In genomic region chr4:41349199-41349591, GRCm38 (mm10) we compare ENCODE assay signal across 8 mouse cellular contexts. TPM values are rescaled to one million over a fixed set of nuclear protein-coding genes. Genes with fewer than 3 reads are reported as not detected.
A peak's percentile ranks its signal among the peaks of the same experiment; 100 is the strongest.
DNase-seq lines count a peak whose midpoint lies in the region; ATAC-seq and TF ChIP-seq lines count a peak whose summit lies in the region.

No protein-coding gene starts in this region.

- no peak overlapping the region for H3K27ac ChIP-seq in cortical plate, adult 2 months (ENCODE audit: insufficient read depth, low read length)
- peak overlapping the region; percentile 96 for H3K27ac ChIP-seq in hindbrain, embryonic 13.5 days
- peak overlapping the region; percentile 52 for H3K27ac ChIP-seq in macrophage
- H3K27ac ChIP-seq in stomach, postnatal 0 days (replicated peaks) = peak overlapping the region; percentile 97

- H3K4me1 ChIP-seq in cortical plate, adult 2 months (ENCODE audit: control insufficient read depth, insufficient read depth, low read length) = peaks cover 6% of the 10 kb centered on the region
- peaks cover 18% of the 10 kb centered on the region for H3K4me1 ChIP-seq in hindbrain, embryonic 13.5 days (replicated peaks)
- H3K4me1 ChIP-seq in stomach, postnatal 0 days (replicated peaks; ENCODE audit: control insufficient read depth, insufficient read depth) = peaks cover 3% of the 10 kb centered on the region; the same call in 1 of the 2 replicates

- H3K4me2 ChIP-seq in hindbrain, embryonic 13.5 days = peak overlapping the region; percentile 78
- H3K4me2 ChIP-seq in stomach, postnatal 0 days (replicated peaks; ENCODE audit: low read depth) = peak overlapping the region; percentile 64

- WGBS in hindbrain, embryonic 13.5 days = under 1% methylated on average over 27 of the region's 28 CpGs
- under 1% methylated on average over 27 of the region's 28 CpGs for WGBS in macrophage (ENCODE audit: missing documents)
- WGBS in stomach, postnatal 0 days = under 1% methylated on average over 27 of the region's 28 CpGs

- DNase-seq in kidney, postnatal 36 days = peak; percentile 50 to 71
- DNase-seq in kidney, postnatal 10 days = no peak
- DNase-seq in stomach, postnatal 0 days (ENCODE audit: low spot score) = peak; percentile 72
- DNase-seq in frontal cortex, postnatal 14 days (ENCODE audit: low spot score in 2 of 2) = no peak
- DNase-seq in yolk sac, embryonic 10.5 days (ENCODE audit: low spot score) = no peak

- TF ChIP-seq POLR2A in cortical plate, adult 2 months (IDR thresholded peaks at IDR 0.05; ENCODE audit: extremely low read depth, insufficient read depth, low read length) = no peak

- TF ChIP-seq EP300 in stomach, postnatal 0 days (optimal IDR thresholded peaks at IDR 0.05) = no peak

- peaks cover 54% of the 10 kb centered on the region for H3K79me2 ChIP-seq in macrophage (ENCODE audit: inconsistent target)

- peak overlapping the region; percentile 42 for H3K4me3 ChIP-seq in cortical plate, adult 2 months (ENCODE audit: insufficient read depth, low read length)
- H3K4me3 ChIP-seq in hindbrain, embryonic 13.5 days = peak overlapping the region; percentile 67
- H3K4me3 ChIP-seq in macrophage (ENCODE audit: inconsistent target) = peak overlapping the region; percentile 83
- H3K4me3 ChIP-seq in stomach, postnatal 0 days (ENCODE audit: low read depth, low read length) = peak overlapping the region; percentile 82

- H3K9ac ChIP-seq in hindbrain, embryonic 13.5 days = peak overlapping the region; percentile 85
- peak overlapping the region; percentile 91 for H3K9ac ChIP-seq in stomach, postnatal 0 days (ENCODE audit: low read length)

- H3K27me3 ChIP-seq in hindbrain, embryonic 13.5 days = no peaks in the 10 kb centered on the region
- H3K27me3 ChIP-seq in stomach, postnatal 0 days (ENCODE audit: control insufficient read depth, insufficient read depth, low read length) = no peaks in the 10 kb centered on the region

- H3K36me3 ChIP-seq in hindbrain, embryonic 13.5 days = peaks cover 11% of the 10 kb centered on the region
- no peaks in the 10 kb centered on the region for H3K36me3 ChIP-seq in macrophage (ENCODE audit: inconsistent target)
- no peaks in the 10 kb centered on the region for H3K36me3 ChIP-seq in stomach, postnatal 0 days (ENCODE audit: control insufficient read depth, insufficient read depth, low read length)

- H3K9me3 ChIP-seq in hindbrain, embryonic 13.5 days = no peaks in the 10 kb centered on the region
- H3K9me3 ChIP-seq in stomach, postnatal 0 days (ENCODE audit: control insufficient read depth, low read length) = no peaks in the 10 kb centered on the region

- no peak for TF ChIP-seq CTCF in cortical plate, adult 2 months (IDR thresholded peaks at IDR 0.05; ENCODE audit: extremely low read depth, insufficient read depth, low read length)
- no peak for TF ChIP-seq CTCF in stomach, postnatal 0 days (IDR thresholded peaks at IDR 0.05; ENCODE audit: low read depth)

- ATAC-seq in hindbrain, embryonic 13.5 days (ENCODE audit: low FRiP score) = peak; percentile 85
- peak; percentile 56 for ATAC-seq in stomach, postnatal 0 days (ENCODE audit: low FRiP score, low TSS enrichment)

RNA-seq across cellular contexts. Expression of gene Ubap1, which starts 0.4 kb away (rescaled TPM):
- 44.0 and 47.7 TPM in 2 replicates for polyA plus RNA-seq in cortical plate, adult 2 months (2012; rRNA removed)
- 70.4 and 71.8 TPM in 2 replicates for polyA plus RNA-seq in hindbrain, embryonic 13.5 days (2015; fragmentation: Nextera tagmentation; extraction: Ambion mirVana)
- 100 to 1,000 TPM in 4 of 26 experiments, 10 to 100 TPM in 22; 36.1 to 127 (median 71.9) TPM for total RNA-seq in macrophage (2018; cell fraction: chromatin; rRNA removed)
- 10 to 100 TPM; 50.5 to 65.0 (median 60.0) TPM for total RNA-seq in macrophage (2018; cell fraction: cytosol; rRNA removed)
- total RNA-seq in macrophage (2018; cell fraction: nucleus; rRNA removed) = 10 to 100 TPM; 33.3 to 96.1 (median 47.0) TPM
- polyA plus RNA-seq in macrophage (2018) = 39.6 to 73.7 TPM (median 49.5 TPM) in 3 replicates
- 42.0 and 47.7 TPM in 2 replicates for polyA plus RNA-seq in stomach, postnatal 0 days (2015; fragmentation: Nextera tagmentation; extraction: Ambion mirVana)

RNA-seq across cellular contexts. Expression of gene Dcaf12, which starts 34.5 kb away (rescaled TPM):
- polyA plus RNA-seq in cortical plate, adult 2 months (2012; rRNA removed) = 33.1 and 34.1 TPM in 2 replicates
- 81.7 and 82.6 TPM in 2 replicates for polyA plus RNA-seq in hindbrain, embryonic 13.5 days (2015; fragmentation: Nextera tagmentation; extraction: Ambion mirVana)
- 10 to 100 TPM; 14.9 to 33.9 (median 25.7) TPM for total RNA-seq in macrophage (2018; cell fraction: chromatin; rRNA removed)
- total RNA-seq in macrophage (2018; cell fraction: cytosol; rRNA removed) = 10 to 100 TPM; 34.0 to 51.3 (median 43.6) TPM
- total RNA-seq in macrophage (2018; cell fraction: nucleus; rRNA removed) = 10 to 100 TPM; 28.3 to 39.3 (median 33.8) TPM
- 21.0 to 43.0 TPM (median 38.5 TPM) in 3 replicates for polyA plus RNA-seq in macrophage (2018)
- 32.3 and 32.4 TPM in 2 replicates for polyA plus RNA-seq in stomach, postnatal 0 days (2015; fragmentation: Nextera tagmentation; extraction: Ambion mirVana)

Comparison
In these comparisons a context has a peak if more than half of its experiments do, and no peak if none do; other contexts are left out.
1. DNase-seq: peak in kidney, postnatal 36 days (2 of 2) and stomach, postnatal 0 days (single experiment); none in kidney, postnatal 10 days (single experiment), frontal cortex, postnatal 14 days (0 of 2) and yolk sac, embryonic 10.5 days (single experiment).
2. Peak in every context shown above with its lines, with median percentiles within 50 percentile points of each other: H3K4me3 ChIP-seq.